Mouse (Mus musculus) CD4-positive helper T cell, adult 2 months (primary cell): ENCODE results near the gene Tgif2.
A peak's percentile ranks its signal among the peaks of the same experiment; 100 is the strongest.
"Not testable (repeated sequence)": the region's sequence is repeated elsewhere in the genome, so short reads cannot be mapped to it uniquely, and the experiment has no call there.

Experiments used
- DNase-seq: peaks from one replicate; pipeline ENCODE4 v3.0.0-alpha.2; 2012; ENCODE audit warnings: low read depth, missing footprints, low spot score

The Tgif2 gene

DNA sequence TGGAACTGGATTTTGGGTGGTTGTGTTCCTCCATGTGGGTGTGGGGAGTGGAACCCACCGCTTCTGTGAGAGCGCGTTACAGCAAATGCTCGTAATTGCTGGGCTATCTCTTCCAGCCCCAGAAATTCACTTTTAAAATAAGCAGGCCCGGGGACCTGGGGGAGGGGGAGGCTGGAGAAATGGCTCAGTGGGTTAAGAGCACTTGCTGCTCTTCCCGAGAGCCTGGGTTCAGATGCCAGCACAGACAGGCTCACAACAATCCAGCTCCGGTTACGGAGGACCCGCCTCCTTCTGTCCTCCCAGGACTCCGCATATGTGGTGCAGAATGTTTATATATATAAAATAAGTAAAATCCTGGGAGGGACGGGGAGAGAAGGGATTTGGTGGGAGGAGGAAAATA is 2.9 kb downstream of the Tgif2 start:
- DNase-seq = no peak

GRCm38 (mm10) chr2:156843331-156843730 is 3.5 kb downstream of the Tgif2 start:
- DNase-seq = no peak

- DNase-seq = no peak
These were observed 4.9 kb downstream of the Tgif2 start for GRCm38 (mm10) chr2:156844715-156845114.

DNA sequence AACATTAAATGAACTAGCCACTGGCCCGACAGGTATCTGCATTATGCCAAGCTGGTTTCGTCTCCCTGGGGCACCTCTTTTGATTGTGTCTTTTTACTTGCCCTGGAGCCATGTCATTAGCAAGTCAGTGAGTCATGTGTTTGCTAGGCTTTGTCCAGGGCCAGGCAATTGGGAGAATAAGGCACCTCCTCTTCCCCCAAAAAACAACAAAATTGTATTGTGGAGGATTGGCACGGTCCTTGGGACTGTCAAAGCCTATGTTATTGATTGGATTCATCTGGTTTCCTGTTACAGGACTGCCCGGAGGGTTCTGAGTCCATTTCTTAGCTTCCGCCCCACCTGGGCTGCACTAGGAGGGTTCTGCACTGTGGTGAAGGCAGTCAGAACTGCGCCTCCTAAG is 7.8 kb downstream of the Tgif2 start:
- DNase-seq = no peak

GRCm38 (mm10) chr2:156848526-156849182 is 8.8 kb downstream of the Tgif2 start:
- DNase-seq = no peak

DNA sequence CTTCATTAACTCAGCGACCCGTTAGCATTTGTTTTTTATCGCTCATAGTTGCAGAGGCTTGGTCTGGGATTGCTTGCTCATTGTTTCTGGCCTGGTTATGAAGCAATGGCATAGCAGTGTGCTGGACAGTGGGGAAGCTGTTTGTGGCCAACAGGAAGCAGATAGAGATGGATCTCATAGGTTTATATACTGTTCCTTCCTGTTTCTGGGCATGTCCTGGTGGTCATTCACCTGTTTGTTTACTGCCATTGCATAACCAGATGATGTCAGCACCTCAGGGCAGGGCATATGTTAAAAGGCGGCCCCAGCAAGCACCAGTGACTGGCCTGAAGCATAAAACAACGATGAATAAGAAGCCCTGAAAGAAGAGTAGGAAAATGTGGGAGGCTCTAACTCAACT is 10.7 kb downstream of the Tgif2 start:
- DNase-seq = no peak

- DNase-seq = not testable (repeated sequence)
These were observed 13.8 kb downstream of the Tgif2 start for GRCm38 (mm10) chr2:156853584-156853983.

GRCm38 (mm10) chr2:156853999-156854771 is 14.4 kb downstream of the Tgif2 start:
- DNase-seq = not testable (repeated sequence)

GRCm38 (mm10) chr2:156856311-156856710 is 16.5 kb downstream of the Tgif2 start:
- peak; percentile 47 for DNase-seq

- DNase-seq = peak; percentile 44
These were observed 17.6 kb downstream of the Tgif2 start for GRCm38 (mm10) chr2:156857385-156857791.

- DNase-seq = no peak
These were observed 18.0 kb downstream of the Tgif2 start, which contains the start of gene 4930518I15Rik for GRCm38 (mm10) chr2:156857835-156858234. Gene 4930518I15Rik (minus strand): TSS chr2:156857946.

DNA sequence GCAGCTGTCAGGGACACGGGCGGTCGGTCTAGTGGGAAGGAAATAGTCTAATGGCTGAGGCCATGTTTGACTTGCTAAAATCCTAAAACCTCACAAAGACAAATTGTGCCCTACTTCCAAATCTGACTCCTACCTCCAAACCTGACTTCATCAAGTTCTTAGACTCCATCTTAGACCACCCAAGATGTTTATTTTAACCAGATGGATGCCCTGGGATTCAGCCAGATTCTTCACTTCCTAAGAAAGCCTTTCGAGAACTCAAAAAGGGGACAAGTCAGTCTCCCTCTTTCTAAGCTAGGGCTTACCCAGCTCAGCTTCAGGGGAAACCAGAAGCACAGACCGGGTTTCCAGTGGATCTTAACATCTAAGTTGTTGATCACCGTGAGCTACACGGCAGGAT is 18.9 kb downstream of the Tgif2 start:
- DNase-seq = no peak

DNA sequence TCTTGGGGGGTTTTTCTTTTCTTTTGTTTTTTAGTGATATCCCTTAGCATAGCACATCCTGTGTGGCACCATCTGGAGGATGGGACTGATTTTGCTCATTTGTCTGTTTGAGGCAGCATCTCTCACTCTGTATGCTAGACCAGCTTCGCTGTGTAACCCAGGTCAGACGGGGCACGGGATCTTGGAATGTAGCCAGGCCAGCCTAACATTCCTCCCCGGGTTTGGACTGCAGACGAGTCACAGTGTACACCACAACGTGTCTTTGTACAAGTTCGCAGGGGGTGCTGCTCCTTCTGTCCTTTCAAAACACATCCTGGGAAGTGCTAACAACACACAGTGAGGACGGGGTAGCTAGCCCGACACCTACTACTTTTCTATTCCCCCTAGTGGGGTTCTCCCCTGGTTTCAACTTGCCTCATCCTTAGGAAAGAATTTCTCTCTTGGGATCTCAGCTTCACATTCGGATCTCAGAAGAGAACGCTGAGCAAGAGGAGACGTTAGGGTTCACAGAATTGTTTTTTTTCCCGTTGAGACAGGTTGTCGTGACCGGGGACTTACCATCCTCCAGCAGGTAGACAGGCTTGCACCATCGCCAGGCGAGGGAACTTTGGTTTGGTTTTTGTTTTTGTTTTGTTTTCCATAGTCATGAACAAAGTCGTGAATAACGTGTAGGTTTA is 22.4 kb downstream of the Tgif2 start:
- peak; percentile 55 for DNase-seq

DNA sequence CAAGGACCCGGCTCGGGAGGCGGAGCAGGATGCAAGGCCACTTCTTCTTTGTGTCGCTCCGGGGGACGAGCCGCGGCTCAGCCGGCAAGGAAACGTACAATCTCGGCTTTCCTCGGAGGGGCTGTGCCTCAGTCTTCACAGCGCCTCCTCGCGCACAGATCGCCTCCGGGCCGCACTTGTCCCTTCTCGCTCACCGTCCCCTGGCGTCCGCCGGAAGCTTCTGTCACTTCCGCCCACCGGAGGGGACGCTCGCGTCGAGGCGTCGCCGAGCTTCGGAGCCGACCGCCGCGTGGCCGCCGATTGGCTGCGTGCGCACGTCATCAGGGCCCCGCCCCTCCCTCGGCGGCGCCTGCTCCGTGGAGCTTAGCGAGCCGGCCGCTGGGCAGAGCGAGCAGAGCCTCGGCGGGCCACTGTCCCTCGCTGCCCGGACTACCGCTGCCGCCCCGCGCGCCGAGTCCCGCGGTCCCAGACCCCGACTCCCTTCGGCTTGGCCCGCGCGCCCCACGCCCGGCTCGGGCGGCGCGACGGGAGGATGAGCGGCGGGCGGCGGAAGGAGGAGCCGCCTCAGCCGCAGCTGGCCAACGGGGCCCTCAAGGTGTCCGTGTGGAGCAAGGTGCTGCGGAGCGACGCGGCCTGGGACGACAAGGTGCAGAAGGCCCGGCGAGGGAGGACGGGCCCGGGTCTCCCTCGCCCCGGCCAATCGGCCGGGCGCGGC is 23.1 kb downstream of the Tgif2 start, which contains the start of gene Rab5if:
Gene Rab5if, plus strand, starts transcription at position 357 of the 715 bp plus-strand sequence.
- peak; percentile 99 for DNase-seq

DNA sequence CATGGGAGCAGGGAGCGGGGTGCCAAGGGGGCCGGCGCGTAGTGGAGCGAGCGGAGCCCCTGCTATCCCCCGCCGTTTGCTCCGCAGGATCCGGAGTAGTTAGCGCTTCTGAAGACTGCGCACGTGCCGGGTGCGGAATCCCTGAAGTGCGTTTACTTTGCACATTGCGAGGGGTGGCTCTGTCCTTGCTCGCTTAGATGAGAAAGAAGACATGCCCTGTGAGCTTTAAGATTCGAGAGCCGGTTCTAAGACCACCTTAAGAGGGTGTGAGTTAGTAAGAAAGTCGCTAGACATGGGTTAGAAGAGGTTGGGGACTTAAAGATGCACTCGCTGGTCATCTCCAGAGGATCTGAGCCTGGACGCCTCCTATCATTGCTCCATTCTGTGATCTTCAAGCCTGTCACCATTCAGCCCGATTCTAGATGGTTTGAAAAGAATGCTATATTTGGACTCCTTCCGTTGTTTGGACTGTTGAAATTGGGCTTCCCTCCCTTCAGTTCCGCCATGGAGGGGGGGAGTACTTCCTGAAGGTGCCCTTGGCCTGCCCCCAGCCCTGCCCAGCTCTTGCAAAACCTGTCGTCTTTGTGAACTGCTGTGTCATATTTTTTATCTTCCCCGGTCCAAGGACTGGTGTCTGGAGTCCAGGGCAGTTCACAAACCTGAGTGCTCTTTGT is 23.8 kb downstream of the Tgif2 start:
- DNase-seq = peak; percentile 75

- no peak for DNase-seq
These were observed 24.7 kb downstream of the Tgif2 start for GRCm38 (mm10) chr2:156864481-156864880.

GRCm38 (mm10) chr2:156868994-156869393 is 29.2 kb downstream of the Tgif2 start:
- no peak for DNase-seq

DNA sequence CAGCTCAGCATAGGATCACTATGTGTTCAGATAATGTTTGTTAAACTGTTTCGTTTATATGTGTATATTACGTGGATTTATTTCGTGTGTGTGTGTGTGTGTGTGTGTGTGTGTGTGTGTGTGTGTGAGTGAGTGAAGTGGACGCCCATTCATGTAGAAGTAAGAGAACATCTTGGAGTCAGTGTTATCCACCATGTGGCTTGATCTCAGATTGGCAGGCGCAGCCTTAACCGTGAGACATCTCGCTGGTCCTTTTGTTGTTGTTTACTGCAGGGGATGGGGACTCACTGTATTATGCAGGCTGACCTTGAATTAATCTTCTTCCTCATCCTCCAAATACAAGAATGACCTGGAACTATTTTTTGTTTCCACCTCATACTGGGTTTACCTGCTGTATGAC is 29.7 kb downstream of the Tgif2 start:
- no peak for DNase-seq

GRCm38 (mm10) chr2:156870519-156870918 is 30.7 kb downstream of the Tgif2 start:
- DNase-seq = no peak

GRCm38 (mm10) chr2:156873629-156874028 is 33.8 kb downstream of the Tgif2 start:
- peak; percentile 78 for DNase-seq
